ENCODE assay signal across 14 mouse cellular contexts in genomic region chr8:105521061-105521460, GRCm38 (mm10). TPM values are rescaled to one million over a fixed set of nuclear protein-coding genes. Genes with fewer than 3 reads are reported as not detected.
A peak's percentile ranks its signal among the peaks of the same experiment; 100 is the strongest.
DNase-seq lines count a peak whose midpoint lies in the region; ATAC-seq and TF ChIP-seq lines count a peak whose summit lies in the region.
"Had no signal": no experiment of that assay in that cellular context is flagged by ENCODE, and none has a peak within 500 bp of the region (broad histone marks: within the 10 kb centered on the region; RNA-seq: fewer than 3 reads in every experiment).

No protein-coding gene starts in this region.

- no peak overlapping the region for H3K9ac ChIP-seq in heart, embryonic 11.5 days (ENCODE audit: low read depth, low read length)
- no peak overlapping the region for H3K9ac ChIP-seq in embryonic facial prominence, embryonic 12.5 days
- no peak overlapping the region for H3K9ac ChIP-seq in liver, embryonic 15.5 days
- H3K9ac ChIP-seq: heart, embryonic 12.5 days had no signal

- H3K36me3 ChIP-seq in heart, embryonic 11.5 days (ENCODE audit: control insufficient read depth, insufficient read depth, low read length) = peaks cover 4% of the 10 kb centered on the region
- H3K36me3 ChIP-seq in E14TG2a.4 (ENCODE audit: insufficient read depth, low read length) = peaks cover 43% of the 10 kb centered on the region
- H3K36me3 ChIP-seq in embryonic facial prominence, embryonic 12.5 days = peaks cover 18% of the 10 kb centered on the region
- peaks cover 31% of the 10 kb centered on the region for H3K36me3 ChIP-seq in liver, embryonic 15.5 days (replicated peaks)

- H3K27ac ChIP-seq in heart, embryonic 11.5 days (ENCODE audit: low read depth, low read length) = peak overlapping the region; percentile 47
- H3K27ac ChIP-seq in embryonic facial prominence, embryonic 12.5 days = peak overlapping the region; percentile 20; the same call in 1 of the 2 replicates
- H3K27ac ChIP-seq in liver, embryonic 15.5 days (replicated peaks) = no peak overlapping the region
- H3K27ac ChIP-seq: left cerebral cortex, adult 2 months had no signal

- WGBS in heart, embryonic 11.5 days (ENCODE audit: insufficient replicate concordance) = 0% methylated on average over 3 of the region's 3 CpGs
- WGBS in embryonic facial prominence, embryonic 12.5 days = 0% methylated on average over 3 of the region's 3 CpGs
- WGBS in liver, embryonic 15.5 days (ENCODE audit: insufficient replicate concordance) = 17% methylated on average over 3 of the region's 3 CpGs

- H3K27me3 ChIP-seq in heart, embryonic 11.5 days (ENCODE audit: control insufficient read depth, insufficient read depth, low read length) = peaks cover 20% of the 10 kb centered on the region
- H3K27me3 ChIP-seq in E14TG2a.4 (ENCODE audit: insufficient read depth, low read length) = peaks cover 45% of the 10 kb centered on the region
- H3K27me3 ChIP-seq in embryonic facial prominence, embryonic 12.5 days = peaks cover 17% of the 10 kb centered on the region
- H3K27me3 ChIP-seq in liver, embryonic 15.5 days = peaks cover 53% of the 10 kb centered on the region

- TF ChIP-seq CTCF in E14TG2a.4 (conservative IDR thresholded peaks at IDR 0.05; ENCODE audit: low read length) = no peak

- H3K4me1 ChIP-seq in heart, embryonic 11.5 days (ENCODE audit: control insufficient read depth, insufficient read depth, low read length) = peaks cover 50% of the 10 kb centered on the region
- peaks cover 68% of the 10 kb centered on the region for H3K4me1 ChIP-seq in E14TG2a.4 (replicated peaks; ENCODE audit: low read depth, low read length)
- H3K4me1 ChIP-seq in embryonic facial prominence, embryonic 12.5 days = peaks cover 35% of the 10 kb centered on the region
- H3K4me1 ChIP-seq in liver, embryonic 15.5 days (replicated peaks) = peaks cover 56% of the 10 kb centered on the region

- no peak for DNase-seq in heart, adult 18-20 months
- no peak for DNase-seq in gastrocnemius, adult 18-20 months (ENCODE audit: low spot score)
- no peak for DNase-seq in c-Kit-positive CD71-positive TER-119-positive erythroid progenitor cells, embryonic 14.5 days (ENCODE audit: low spot score)
- DNase-seq in heart, postnatal 4 days = no peak
- DNase-seq: adrenal gland, postnatal 36 days; cerebellum, adult 9-11 months; lung, postnatal 10 days had no signal

- H3K4me2 ChIP-seq in heart, embryonic 11.5 days = peak overlapping the region; percentile 23
- H3K4me2 ChIP-seq in embryonic facial prominence, embryonic 12.5 days (replicated peaks) = 0 out of 2 replicates have a peak overlapping the region, but pooled peaks have one; percentile 97
- H3K4me2 ChIP-seq in liver, embryonic 15.5 days = peak overlapping the region; percentile 6; the same call in 1 of the 2 replicates
- H3K4me2 ChIP-seq: heart, embryonic 12.5 days had no signal

- H3K9me3 ChIP-seq in heart, embryonic 11.5 days (replicated peaks; ENCODE audit: control insufficient read depth, low read length) = no peaks in the 10 kb centered on the region
- no peaks in the 10 kb centered on the region for H3K9me3 ChIP-seq in E14TG2a.4 (ENCODE audit: low read length)
- no peaks in the 10 kb centered on the region for H3K9me3 ChIP-seq in embryonic facial prominence, embryonic 12.5 days
- H3K9me3 ChIP-seq in liver, embryonic 15.5 days (replicated peaks) = no peaks in the 10 kb centered on the region
- H3K9me3 ChIP-seq: heart, embryonic 12.5 days had no signal

- no peak overlapping the region for H3K4me3 ChIP-seq in heart, embryonic 11.5 days (ENCODE audit: low read depth, low read length)
- H3K4me3 ChIP-seq in E14TG2a.4 (replicated peaks; ENCODE audit: low read length) = 0 out of 2 replicates have a peak overlapping the region, but pooled peaks have one; percentile 18
- H3K4me3 ChIP-seq in embryonic facial prominence, embryonic 12.5 days = no peak overlapping the region
- no peak overlapping the region for H3K4me3 ChIP-seq in liver, embryonic 15.5 days (replicated peaks)
- H3K4me3 ChIP-seq: heart, embryonic 12.5 days; left cerebral cortex, adult 2 months had no signal

- ATAC-seq in heart, embryonic 11.5 days (replicated peaks; ENCODE audit: insufficient number of reproducible peaks, low FRiP score, low TSS enrichment) = no peak
- no peak for ATAC-seq in embryonic facial prominence, embryonic 12.5 days (ENCODE audit: insufficient number of reproducible peaks, insufficient read depth, low FRiP score, low TSS enrichment)
- ATAC-seq in liver, embryonic 15.5 days (ENCODE audit: insufficient read depth) = no peak
- ATAC-seq: intestine, embryonic 16.5 days had no signal

RNA-seq across cellular contexts. Expression of gene Hsd11b2, which starts 2.5 kb away (rescaled TPM):
- polyA plus RNA-seq in heart, embryonic 11.5 days (2014; fragmentation: Nextera tagmentation; extraction: Ambion mirVana) = 6.4 and 8.2 TPM in 2 replicates
- under 1 TPM; 0.21 to 0.22 TPM for total RNA-seq in heart, adult 18-20 months (2021)
- polyA plus RNA-seq in embryonic facial prominence, embryonic 12.5 days (2016; fragmentation: Nextera tagmentation; extraction: Ambion mirVana) = 6.1 and 6.6 TPM in 2 replicates
- 0.40 and 0.58 TPM in 2 replicates for polyA plus RNA-seq in liver, embryonic 15.5 days (2015; fragmentation: Nextera tagmentation; extraction: Ambion mirVana)
- under 1 TPM in 1 of 2 experiments, not detected in 1; 0.11 TPM for total RNA-seq in gastrocnemius, adult 18-20 months (2021)
- under 1 TPM; 0.43 to 0.52 TPM for total RNA-seq in heart, postnatal 4 days (2021)
- total RNA-seq: left cerebral cortex, adult 2 months had no signal

RNA-seq across cellular contexts. Expression of gene Zdhhc1, which starts 24.4 kb away (rescaled TPM):
- polyA plus RNA-seq in heart, embryonic 11.5 days (2014; fragmentation: Nextera tagmentation; extraction: Ambion mirVana) = 15.0 and 17.1 TPM in 2 replicates
- 10 to 100 TPM; 12.5 to 14.2 TPM for total RNA-seq in heart, adult 18-20 months (2021)
- polyA plus RNA-seq in embryonic facial prominence, embryonic 12.5 days (2016; fragmentation: Nextera tagmentation; extraction: Ambion mirVana) = 38.3 and 41.8 TPM in 2 replicates
- 1.9 and 2.3 TPM in 2 replicates for polyA plus RNA-seq in liver, embryonic 15.5 days (2015; fragmentation: Nextera tagmentation; extraction: Ambion mirVana)
- total RNA-seq in gastrocnemius, adult 18-20 months (2021) = 10 to 100 TPM; 10.3 to 11.6 TPM
- 10 to 100 TPM; 14.6 to 15.9 TPM for total RNA-seq in heart, postnatal 4 days (2021)

RNA-seq across cellular contexts. Expression of gene Atp6v0d1, which starts 44.8 kb away (rescaled TPM):
- polyA plus RNA-seq in heart, embryonic 11.5 days (2014; fragmentation: Nextera tagmentation; extraction: Ambion mirVana) = 80.7 and 86.3 TPM in 2 replicates
- 10 to 100 TPM; 50.4 to 53.2 TPM for total RNA-seq in heart, adult 18-20 months (2021)
- 75.4 and 84.3 TPM in 2 replicates for polyA plus RNA-seq in embryonic facial prominence, embryonic 12.5 days (2016; fragmentation: Nextera tagmentation; extraction: Ambion mirVana)
- 52.4 and 59.4 TPM in 2 replicates for polyA plus RNA-seq in liver, embryonic 15.5 days (2015; fragmentation: Nextera tagmentation; extraction: Ambion mirVana)
- total RNA-seq in gastrocnemius, adult 18-20 months (2021) = 10 to 100 TPM; 40.1 to 42.7 TPM
- 10 to 100 TPM; 58.2 to 59.5 TPM for total RNA-seq in heart, postnatal 4 days (2021)

RNA-seq across cellular contexts. Expression of gene Tppp3, which starts 49.7 kb away (rescaled TPM):
- polyA plus RNA-seq in heart, embryonic 11.5 days (2014; fragmentation: Nextera tagmentation; extraction: Ambion mirVana) = 21.0 and 21.1 TPM in 2 replicates
- total RNA-seq in heart, adult 18-20 months (2021) = 10 to 100 TPM; 38.0 to 41.4 TPM
- polyA plus RNA-seq in embryonic facial prominence, embryonic 12.5 days (2016; fragmentation: Nextera tagmentation; extraction: Ambion mirVana) = 44.6 and 51.1 TPM in 2 replicates
- polyA plus RNA-seq in liver, embryonic 15.5 days (2015; fragmentation: Nextera tagmentation; extraction: Ambion mirVana) = 3.1 and 4.8 TPM in 2 replicates
- 10 to 100 TPM; 47.9 to 56.7 TPM for total RNA-seq in gastrocnemius, adult 18-20 months (2021)
- 10 to 100 TPM; 44.4 to 46.1 TPM for total RNA-seq in heart, postnatal 4 days (2021)

Comparison
In these comparisons a context has a peak if more than half of its experiments do, and no peak if none do; other contexts are left out.
1. H3K4me2 ChIP-seq: peak in every context shown above with its lines; median percentile 97 in embryonic facial prominence, embryonic 12.5 days; 23 in heart, embryonic 11.5 days; 6 in liver, embryonic 15.5 days.